Mouse (Mus musculus) kidney, postnatal 14 days (tissue): ENCODE results near the gene Ptpn14.
A peak's percentile ranks its signal among the peaks of the same experiment; 100 is the strongest.

ENCODE experiments used
- DNase-seq: peaks from one replicate; pipeline ENCODE4 v3.0.0; 2022; ENCODE audit warnings: mixed read lengths

Gene Ptpn14

DNA sequence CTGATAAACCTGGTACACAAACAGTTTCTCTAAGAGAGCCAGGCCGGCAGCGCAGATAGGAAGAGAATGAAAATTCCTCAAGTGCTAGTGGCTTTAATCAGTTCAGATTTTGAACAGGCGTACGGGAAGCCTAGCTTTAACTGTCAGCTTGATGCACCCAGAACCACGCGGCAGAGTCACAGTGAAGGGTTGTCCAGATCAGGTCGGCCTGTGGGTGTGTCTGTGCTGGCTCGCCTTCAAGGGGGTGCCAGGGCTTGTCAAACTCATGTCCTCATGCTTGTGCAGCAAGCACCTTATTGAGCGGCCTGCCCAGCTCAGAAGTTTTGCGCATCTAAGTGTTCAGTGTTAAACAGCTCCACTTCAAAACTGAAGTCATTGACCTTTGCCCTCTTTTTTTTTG lies 44.6 kb downstream of the Ptpn14 start:
- no peak for DNase-seq

DNA sequence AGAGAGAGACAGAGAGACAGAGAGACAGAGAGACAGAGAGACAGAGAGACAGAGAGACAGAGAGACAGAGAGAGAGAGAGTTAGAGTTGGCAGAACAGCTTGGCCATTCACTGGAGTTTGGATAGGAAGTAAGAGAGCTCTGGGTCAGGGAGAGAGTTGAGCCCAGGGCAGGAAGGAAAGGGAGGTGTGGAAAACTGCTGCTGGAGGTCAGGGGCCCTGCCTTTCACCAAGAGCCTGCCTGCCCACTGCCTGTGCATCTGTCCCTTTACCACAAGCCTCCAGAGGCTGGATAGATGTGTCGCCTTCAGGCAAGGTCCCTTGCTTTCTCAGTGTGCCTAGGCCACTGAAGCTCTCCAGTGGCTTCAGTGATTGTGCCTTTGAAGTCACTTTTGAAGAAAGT lies 46.7 kb downstream of the Ptpn14 start:
- peak; percentile 36 for DNase-seq

DNA sequence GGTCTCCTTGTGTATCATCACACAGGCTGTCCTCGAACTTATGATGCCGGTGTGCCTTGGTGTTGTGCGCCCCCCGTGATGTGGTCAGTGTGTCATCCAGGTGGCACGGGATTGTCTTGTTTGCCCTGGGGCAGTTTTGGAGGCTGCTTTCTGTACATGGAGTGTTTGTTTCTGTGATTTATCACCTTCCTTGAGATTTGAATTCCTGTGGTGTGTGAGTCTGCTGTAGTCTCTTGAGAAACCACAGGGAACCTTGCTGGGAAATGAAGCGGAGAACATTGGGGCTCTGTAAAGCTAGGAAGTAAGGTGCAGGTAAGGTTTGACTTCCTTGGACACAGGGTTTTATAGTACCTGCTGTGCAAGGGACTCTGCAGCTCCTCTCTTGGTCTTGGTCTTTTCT lies 49.1 kb downstream of the Ptpn14 start:
- DNase-seq = no peak

DNA sequence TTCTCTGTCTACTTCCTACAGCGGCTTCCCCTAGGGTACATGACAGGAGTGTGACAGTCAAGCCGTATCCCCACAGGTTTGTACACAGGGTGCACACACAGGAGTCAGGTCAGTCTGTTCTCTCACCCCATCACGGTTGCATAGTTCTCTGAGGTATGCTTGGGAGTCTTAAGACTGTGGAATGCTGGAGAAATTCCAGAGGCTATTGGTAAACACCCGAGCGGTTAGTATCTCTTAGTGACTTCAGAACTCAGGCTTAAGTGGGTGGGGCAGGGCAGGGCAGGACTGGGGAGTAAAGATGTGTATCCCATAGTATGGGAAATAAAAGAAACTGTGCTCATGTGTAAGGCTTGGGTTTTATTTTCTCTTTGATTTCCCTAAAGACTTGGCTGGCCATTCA lies 50.3 kb downstream of the Ptpn14 start:
- peak; percentile 50 for DNase-seq

DNA sequence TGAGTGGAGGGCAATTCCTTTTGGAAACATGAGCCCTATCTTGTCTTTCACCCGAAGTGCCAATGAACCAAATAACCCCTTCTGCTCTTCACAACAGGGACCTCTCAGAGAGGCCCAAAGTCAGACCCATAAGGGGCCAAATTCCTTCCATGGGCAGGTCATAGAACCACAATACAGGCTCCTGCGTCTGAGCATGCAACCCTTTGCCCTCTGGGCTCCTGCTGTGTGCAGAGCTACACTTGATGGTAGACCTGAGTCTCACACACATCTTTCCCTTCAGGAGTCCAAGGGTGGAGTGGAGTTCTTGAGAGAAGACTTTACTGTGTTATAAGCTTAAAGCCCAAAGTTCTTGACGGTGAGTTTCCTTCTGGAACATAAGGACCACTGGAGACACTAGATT lies 51.2 kb downstream of the Ptpn14 start:
- DNase-seq = no peak

DNA sequence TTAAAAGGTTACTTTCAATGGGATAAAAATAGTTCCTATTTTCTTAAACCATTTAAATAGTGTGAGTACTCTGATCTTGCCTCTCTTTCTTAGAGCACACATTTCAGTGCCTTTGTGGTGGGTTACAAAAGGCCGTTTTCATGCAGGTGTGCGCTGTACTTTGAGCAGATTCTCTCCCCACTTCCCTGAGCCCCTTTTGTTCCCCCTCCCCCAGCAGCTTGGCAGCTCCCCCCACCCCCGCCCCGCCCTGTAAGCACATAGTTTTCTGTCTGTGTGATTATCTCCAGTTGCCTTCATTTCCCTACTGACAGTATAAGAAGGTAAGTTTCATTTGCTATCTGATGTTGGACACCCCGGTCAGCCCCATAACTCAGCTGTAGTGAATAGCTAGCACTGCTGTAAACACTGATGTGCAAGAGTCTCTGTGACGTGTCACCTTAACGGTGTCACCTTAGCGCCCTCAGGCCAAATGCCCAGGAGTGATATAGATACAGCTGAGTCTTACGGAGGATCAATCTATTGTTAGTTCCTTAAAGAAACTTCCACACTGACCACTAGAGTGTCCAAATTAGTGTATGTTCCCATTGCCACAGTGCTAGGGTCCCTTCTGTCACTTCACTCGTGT lies 53.8 kb downstream of the Ptpn14 start:
- no peak for DNase-seq

DNA sequence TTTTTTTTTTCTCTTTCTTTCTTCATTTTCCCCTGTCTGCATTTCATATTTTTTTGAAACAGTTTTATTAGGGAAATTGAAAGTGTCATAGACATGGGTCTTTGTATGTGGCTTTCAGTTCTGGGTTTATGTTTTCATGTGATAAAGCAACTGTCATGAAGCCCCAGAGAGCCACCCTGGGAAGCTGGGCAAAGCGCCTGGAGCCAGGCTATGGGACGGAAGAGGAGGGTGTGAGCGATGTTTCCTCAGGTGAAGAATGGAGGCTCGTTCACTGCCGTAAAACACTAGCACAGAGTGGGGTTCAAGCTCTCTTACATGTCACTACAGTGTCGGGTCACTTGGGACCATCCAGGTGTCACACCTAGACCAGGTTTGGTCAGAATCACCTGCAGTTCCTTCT lies 54.6 kb downstream of the Ptpn14 start:
- DNase-seq = no peak

DNA sequence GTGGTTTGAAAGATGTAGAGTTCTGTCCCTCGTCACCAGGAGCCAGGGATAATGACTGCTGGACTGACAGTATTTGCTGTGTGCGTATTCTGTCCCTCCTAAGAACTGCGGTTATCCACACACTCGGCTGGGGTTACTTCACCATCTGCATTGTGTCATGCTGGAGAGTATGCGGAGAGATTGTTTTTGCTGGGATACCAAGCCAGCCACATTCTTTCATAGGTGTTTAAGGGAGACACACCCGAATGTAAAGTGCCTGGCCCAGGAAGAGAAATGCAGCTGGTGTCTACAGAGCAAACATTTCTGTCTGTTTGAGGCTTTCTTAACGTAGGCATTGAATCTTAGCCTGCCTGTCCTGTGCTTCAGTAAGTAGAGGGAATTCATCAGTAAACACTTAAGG lies 56.4 kb downstream of the Ptpn14 start:
- no peak for DNase-seq

DNA sequence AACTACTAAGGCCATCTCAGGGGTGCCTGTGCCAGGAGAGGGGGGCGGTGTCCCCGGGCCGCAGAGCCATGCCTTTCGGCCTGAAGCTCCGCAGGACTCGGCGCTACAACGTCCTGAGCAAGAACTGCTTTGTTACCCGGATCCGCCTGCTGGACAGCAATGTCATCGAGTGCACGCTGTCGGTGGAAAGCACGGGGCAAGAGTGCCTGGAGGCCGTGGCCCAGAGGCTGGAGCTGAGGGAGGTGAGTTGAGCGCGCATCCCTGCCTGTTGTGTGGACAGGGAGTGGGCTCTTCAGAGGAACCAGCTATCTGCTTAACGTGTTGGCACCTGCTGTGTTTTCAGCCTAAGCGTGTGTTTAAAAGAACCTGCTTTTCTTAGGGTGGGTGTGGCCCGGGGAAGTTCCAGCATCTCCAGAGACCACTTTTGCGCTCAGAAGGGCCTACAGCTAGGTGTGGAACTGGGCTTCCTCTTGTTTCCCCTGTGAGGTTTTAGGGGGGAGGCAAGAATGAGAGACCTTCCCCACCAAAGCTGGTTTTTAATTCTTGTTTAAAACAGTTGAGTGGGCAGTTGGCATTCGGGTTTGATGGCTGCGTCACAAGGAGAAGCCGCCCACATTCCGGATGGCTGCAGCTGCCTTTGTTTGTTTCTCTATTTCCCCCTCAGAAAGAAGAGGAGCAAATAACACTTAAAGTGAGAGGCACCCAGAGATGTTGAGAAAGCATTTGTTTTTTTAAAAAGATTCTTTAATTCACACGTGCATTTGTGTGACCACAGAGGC lies 58.8 kb downstream of the Ptpn14 start:
- peak; percentile 47 for DNase-seq

DNA sequence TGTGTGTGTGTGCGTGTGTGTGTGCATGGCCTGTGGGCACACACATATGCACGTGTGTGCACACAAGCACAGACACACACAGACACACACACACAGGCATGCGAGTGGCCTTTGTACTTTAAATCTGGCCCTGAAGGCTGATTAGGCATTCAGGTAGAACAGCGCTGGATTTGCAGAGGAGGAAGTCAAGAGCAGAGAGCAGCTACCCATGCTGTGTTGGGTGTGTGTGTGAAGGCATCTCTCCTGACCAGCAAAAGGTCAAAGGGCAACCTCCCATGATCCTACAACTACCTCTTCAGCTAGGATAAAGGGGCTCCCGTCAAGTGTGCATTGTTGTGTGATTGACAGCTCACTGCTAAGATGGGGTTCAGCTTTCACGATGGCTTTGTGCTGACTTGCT lies 61.5 kb downstream of the Ptpn14 start:
- peak; percentile 33 for DNase-seq

DNA sequence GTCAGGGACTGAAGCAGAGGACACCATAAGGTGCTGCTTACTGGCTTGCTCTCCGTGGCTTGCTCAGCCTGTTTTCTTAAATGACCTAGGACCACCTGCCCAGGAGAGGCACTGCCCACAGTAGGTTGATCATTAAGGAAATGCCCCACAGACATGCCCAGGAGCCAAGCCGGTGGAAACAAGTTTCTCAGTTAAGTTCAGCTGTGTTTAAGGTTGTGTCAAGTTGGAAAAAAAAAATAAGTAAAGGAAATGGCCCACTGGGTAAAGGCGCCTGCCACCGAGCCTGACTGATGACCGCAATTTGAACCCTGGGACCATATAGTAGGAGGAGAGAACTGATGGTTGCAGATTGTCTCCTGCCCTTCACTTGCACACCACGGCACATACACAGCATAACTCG lies 62.6 kb downstream of the Ptpn14 start:
- DNase-seq = peak; percentile 48

DNA sequence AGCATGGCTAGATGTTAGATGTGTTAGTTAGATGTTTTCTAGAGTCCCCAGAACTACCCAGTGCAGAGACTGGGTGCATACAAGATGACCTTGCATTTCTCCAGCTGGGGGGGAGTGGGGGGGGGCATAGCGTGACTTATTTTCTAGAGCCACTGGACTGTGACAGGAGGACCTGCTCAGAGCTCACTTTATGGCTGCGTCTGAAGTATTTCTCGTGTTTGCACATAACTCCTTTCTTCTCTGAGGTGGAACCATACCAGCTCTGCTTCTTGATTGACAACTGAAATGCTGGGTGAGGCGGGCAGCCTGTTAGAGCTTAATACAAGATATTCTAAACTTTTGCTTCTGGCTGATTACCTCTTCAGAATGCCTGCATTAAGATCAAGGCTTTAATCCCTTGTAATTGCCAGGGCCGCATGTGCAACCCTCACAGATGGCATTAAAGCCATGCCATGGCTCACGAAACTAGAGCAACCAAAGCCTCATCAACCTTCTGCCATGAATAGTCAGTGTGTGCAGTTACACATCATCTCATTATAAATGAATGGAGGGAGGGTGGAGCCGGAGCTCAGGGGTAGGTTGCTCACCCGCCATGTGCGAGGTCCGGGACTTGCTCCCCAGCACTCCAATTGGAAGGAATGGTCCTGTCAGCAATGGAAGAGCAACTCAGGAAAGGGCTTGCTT lies 63.6 kb downstream of the Ptpn14 start:
- DNase-seq = peak; percentile 43

DNA sequence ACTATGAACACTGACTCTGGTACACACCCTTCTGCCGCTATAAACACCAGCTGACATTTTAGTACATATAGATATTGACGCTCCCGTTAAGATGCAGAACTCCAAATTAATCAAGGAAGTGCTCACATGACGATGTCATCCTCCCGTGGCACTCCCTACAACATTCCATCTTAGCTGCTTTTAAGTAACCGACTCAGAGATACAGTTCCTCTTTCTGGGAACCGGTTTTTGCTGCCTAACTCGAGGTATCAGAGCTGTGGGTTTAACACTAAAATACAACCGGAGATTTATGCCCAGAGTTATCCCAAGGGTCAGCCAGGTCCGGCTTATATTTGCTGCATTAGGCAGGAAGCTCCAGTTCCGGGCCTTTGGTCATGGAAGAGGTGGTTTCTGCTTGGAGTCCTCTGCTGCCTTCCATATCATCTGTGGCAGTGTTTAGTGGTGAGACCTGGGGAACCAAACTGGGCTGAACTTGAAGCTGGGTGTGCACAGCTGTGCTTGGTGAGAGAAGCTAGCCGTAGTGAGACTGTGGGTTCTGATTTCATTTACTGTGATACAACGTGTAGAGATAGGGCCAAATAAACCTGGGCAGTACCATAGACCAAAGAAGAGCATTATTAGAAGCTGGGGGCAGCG lies 64.6 kb downstream of the Ptpn14 start:
- no peak for DNase-seq

DNA sequence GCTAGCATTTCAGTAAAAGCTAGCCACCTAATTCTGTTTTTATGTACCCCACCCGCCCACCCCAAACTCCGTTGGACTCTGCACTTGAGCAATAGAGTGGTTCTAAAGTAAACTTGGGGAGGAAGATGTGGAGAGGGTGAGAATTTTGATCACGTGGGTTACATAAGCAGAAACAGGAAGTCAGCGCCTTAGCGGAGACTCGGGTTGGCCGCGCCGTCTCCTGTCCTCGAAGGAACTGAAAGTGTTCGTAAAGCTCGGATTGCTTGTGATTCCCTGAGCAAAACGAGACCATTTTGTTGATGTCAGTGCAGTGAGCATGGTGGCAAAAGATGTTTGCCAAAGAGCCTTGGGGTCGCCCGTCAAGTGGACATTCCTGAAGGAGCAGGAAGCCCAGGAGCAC lies 70.9 kb downstream of the Ptpn14 start:
- no peak for DNase-seq

DNA sequence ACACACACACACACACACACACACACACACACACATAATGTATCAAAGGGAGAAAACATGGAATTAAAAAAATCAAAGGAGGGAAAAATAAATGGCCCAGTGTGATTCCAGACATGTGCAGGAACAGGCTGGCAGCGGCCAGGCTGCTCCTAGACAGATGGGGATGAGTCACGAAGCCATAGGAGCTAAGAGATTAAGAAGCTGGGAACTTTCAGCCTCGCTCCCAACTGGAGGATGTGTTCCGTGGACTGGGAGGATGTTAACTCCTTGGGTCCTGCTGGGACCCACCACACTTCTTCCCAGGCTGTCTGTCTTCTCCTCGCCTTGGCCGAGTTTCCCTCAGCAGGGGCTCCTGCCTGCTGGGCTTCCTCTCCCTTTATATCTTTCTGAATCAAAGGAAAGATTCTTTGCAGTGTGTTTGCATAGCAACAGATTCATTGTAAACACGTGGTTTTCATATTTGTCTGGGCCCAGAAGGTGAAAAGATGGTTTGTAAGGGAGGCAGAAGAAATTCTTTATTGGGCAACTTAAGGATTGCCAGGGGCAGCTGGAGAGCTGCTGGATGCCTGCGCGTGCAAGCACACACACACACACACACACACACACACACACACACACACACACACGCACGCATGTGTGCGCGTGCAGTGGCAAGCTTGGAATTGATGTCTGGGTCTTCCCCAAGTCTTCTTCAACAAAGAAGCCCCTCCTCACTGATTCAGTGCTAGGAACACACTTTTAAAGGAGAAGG lies 72.3 kb downstream of the Ptpn14 start:
- no peak for DNase-seq

DNA sequence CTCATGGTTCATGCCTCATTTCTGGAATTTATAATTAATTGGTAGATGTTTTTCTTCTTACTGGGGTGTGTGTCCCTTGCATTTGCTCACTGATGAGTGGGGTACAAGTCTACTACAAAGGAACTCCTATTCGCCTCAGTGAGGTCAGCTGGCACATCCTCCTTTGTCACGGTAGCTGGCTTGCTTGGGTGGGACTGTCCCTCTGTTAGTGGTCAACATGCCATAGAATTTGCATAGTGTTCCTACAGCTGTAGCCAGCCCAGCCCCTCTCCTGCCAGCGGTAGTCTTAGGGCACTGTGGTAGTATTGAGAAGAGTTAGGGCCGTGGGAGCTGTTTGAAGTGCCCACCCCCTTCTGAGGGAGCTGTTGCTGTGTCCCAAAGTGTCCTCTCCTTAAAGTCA lies 73.2 kb downstream of the Ptpn14 start:
- no peak for DNase-seq

DNA sequence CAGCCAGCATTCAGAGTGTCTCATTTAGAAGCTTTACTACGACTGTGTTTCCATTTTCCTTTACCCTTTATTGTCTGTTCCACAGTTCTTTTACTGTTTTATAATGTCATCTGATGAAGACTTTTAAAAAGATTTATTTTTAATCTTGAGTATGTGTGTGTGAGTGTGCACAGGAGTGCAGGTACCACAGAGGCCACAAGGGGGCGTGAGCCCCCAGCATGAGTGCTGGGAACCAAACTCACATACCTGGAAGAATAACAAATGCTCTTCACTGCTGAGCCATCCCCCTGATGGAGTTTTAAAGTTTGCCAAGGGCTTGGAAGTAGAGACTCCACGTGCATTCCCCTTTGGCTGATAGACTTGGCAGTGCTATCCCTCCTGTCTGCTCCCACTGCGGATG lies 74.5 kb downstream of the Ptpn14 start:
- no peak for DNase-seq

DNA sequence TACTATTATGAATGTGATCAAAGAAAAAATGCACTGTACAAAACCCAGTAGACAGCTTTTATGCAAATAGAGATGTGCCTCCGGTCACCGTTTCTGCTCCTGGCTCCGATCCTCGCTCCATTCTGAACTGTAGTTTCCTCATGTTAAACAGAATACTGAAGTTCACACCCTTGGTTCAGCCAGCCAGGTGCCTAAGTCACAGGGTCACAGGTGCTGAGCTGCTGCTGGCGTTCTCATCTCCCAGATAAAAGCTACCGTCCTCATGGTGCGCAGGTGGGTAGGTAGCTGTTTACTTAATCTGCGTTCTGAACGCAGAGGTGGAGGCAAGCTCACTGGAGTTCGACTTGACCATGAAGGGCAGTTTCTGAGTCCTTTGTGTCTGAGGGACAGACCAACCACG lies 75.7 kb downstream of the Ptpn14 start:
- no peak for DNase-seq

DNA sequence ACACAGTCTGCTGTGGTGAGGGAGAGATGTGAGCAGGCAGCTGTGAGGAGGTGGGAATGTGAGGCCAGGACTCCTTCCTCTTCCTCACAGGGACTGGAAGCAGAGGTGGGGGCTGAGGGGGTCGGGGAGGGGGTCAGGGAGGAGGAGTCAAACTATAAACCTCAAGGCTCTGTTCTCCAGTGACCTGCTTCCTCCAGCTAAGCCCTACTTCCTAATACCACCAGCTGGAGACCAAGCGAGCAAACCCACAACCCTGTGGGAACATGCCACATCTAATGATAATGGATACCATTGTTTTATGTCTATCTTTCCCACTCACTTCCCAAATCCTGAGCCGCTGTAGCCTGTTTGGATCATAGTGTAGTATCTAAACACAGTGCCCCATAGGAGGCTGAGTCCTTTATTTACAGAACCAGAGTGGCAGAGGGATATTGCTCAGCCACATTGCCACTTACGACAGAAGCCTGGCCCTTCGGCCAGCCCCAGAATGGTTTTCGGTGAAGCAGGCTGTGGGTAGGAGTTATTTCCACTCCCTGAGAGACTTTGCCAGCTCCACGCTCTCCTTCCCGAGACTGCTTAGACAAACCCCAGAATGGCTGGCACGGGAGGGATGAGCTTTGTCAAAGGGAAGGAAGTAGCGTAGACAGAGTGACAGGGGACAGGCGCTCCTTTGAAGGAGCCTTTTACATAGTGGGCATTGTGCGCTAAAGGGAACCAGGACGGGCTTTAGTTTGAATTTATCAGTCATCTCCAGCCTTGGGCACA lies 78.6 kb downstream of the Ptpn14 start:
- no peak for DNase-seq

DNA sequence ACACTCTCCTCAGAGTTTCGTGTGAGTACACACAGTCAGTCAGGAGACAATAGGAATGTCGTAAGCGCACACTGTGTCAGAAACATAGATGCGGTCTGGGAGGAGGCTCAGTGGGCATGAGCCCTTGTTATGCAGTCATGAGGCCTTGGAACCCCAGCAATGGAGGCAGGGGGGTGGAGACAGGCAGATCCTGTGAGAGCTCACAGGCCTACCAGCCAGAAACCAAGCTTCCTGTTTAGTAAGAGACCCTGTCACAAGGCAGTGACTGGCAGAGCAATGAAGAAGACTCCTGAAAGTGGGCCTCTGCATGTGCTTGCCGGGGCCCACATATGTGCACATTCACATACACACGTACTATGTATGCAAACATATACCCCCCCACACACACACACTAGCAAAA lies 79.9 kb downstream of the Ptpn14 start:
- DNase-seq = no peak

DNA sequence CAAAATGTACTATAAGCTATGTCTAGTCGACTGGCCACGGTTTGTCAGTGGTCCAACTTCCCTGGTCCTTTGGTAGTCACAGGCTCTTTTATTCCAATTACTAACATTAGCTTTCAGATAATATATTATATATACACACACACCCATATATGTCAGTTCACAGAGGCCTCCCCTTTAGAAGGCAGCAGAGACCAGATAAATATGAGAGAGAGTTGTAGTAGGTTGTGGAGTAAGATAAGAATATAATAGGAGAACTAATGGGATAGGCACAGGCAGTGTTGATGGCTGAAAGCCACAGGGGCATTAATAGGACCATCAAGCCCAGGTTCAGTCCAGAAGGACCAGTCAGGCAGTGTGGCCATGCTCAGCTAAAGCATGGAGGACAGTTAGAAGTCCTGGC lies 80.4 kb downstream of the Ptpn14 start:
- no peak for DNase-seq

DNA sequence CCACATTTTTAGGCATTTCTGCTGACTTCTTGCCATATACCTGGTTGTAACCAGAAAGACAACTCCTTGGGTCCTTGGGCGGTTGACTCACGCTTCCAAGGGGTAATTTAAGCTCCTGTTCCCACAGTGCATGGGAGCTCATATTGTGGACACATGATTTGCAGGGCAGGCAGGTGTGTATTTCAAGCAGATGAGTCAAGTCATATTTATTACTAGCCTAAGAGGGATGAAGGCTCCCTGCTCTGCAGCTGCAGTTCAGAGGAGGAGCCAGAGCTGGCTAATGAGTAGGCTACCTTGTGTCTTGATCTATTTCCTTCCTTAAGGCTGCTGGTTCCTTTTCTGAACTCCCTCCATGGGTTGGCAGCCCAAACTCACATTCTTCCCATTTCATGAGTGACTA lies 83.7 kb downstream of the Ptpn14 start:
- no peak for DNase-seq
